Mouse (Mus musculus) ES-E14 (cell line): ENCODE data around the gene Ring1.

Experiments
- CHD2 ChIP-seq: IDR thresholded peaks from 2 replicates; pipeline ENCODE4 v1.6.1; 2014; ENCODE audit warnings: mild to moderate bottlenecking, low read depth, low read length, inconsistent platforms
- HCFC1 ChIP-seq: IDR thresholded peaks from 2 replicates; pipeline ENCODE4 v1.6.1; 2012; ENCODE audit warnings: low read length, inconsistent platforms, borderline replicate concordance; ENCODE audit not compliant: insufficient read depth
- MAFK ChIP-seq: IDR thresholded peaks from 2 replicates; pipeline ENCODE4 v1.6.1; 2014; ENCODE audit warnings: mild to moderate bottlenecking, low read depth, low read length, inconsistent platforms; ENCODE audit not compliant: insufficient read depth
- ZC3H11A ChIP-seq: IDR thresholded peaks from 2 replicates; pipeline ENCODE4 v1.6.1; 2012; ENCODE audit warnings: low read depth, mild to moderate bottlenecking, inconsistent platforms, low read length, borderline replicate concordance

DNA sequence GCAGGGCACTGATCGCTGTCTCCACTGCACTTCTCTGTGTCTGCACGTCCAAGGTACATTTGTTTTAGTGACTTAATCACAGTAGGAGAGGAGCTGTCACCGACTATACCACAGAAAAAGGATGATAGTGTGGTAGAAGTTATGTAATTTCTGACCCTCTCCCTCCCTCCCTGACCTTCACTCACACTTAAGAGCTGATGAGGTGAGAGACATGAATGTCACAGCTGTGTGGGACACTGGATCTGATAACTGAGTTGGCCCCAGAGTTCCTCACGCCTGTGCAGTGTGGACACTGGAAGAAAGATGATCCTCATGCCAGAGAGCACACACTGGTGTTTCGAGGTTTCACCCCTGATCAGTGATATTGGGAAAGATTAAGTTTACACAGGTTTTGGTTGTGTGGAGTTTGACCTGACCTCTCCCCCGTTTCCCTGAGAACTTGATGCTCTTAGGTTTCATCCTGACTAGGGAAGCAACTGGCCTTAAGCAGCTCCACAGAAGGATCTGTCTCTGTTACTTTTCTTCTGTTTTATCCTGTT, 44.9 kb downstream of the Ring1 start:
- no peak for TF ChIP-seq CHD2
- no peak for TF ChIP-seq HCFC1
- no peak for TF ChIP-seq ZC3H11A
- no peak for TF ChIP-seq MAFK
